Mouse (Mus musculus): ENCODE measurements around the gene Ccdc57. TPM values are rescaled to one million over a fixed set of nuclear protein-coding genes. Genes with fewer than 3 reads are reported as not detected.
A peak's percentile ranks its signal among the peaks of the same experiment; 100 is the strongest.

The Ccdc57 gene
- polyA plus RNA-seq, 1 experiment from 2014 or later = 3.9 TPM

GRCm38 (mm10) chr11:120898114-120898548 lies 34.5 kb downstream of the Ccdc57 start:
- Histone ChIP-seq H3K9me3 (no peaks in the 10 kb centered on the region), H3K27ac (replicated peaks) (no peak overlapping the region), H3K4me1 (replicated peaks) (no peaks in the 10 kb centered on the region), H3K36me3 (peaks cover 46% of the 10 kb centered on the region), H3K4me3 (no peak overlapping the region), H3K4me2 (no peak overlapping the region), H3K27me3 (no peaks in the 10 kb centered on the region), H3K9ac (no peak overlapping the region)
- ATAC-seq (ENCODE audit: low read depth) = no peak
- 93% methylated on average over 6 of the region's 6 CpGs for WGBS

GRCm38 (mm10) chr11:120895441-120895840 lies 37.2 kb downstream of the Ccdc57 start:
- 92% methylated on average over 6 of the region's 6 CpGs for WGBS
- no peaks in the 10 kb centered on the region for H3K9me3 ChIP-seq
- peaks cover 54% of the 10 kb centered on the region for H3K36me3 ChIP-seq
- H3K27me3 ChIP-seq = no peaks in the 10 kb centered on the region
- H3K4me3 ChIP-seq = no peak overlapping the region
- no peak overlapping the region for H3K27ac ChIP-seq (replicated peaks)
- H3K4me2 ChIP-seq = no peak overlapping the region
- H3K9ac ChIP-seq = no peak overlapping the region
- H3K4me1 ChIP-seq (replicated peaks) = no peaks in the 10 kb centered on the region
- ATAC-seq (ENCODE audit: low read depth) = no peak

- peaks cover 65% of the 10 kb centered on the region for H3K36me3 ChIP-seq
- no peak overlapping the region for H3K4me3 ChIP-seq
- no peak overlapping the region for H3K4me2 ChIP-seq
- H3K9me3 ChIP-seq = no peaks in the 10 kb centered on the region
- H3K9ac ChIP-seq = no peak overlapping the region
- no peaks in the 10 kb centered on the region for H3K4me1 ChIP-seq (replicated peaks)
- no peaks in the 10 kb centered on the region for H3K27me3 ChIP-seq
- no peak for ATAC-seq (ENCODE audit: low read depth)
- WGBS = 90% methylated on average over 8 of the region's 8 CpGs
- H3K27ac ChIP-seq (replicated peaks) = no peak overlapping the region
Observed at GRCm38 (mm10) chr11:120894397-120894796, 38.3 kb downstream of the Ccdc57 start.

- H3K9me3 ChIP-seq = peaks cover 4% of the 10 kb centered on the region; the same call in 1 of the 2 replicates
- no peaks in the 10 kb centered on the region for H3K27me3 ChIP-seq
- no peak overlapping the region for H3K9ac ChIP-seq
- H3K36me3 ChIP-seq = peaks cover 72% of the 10 kb centered on the region
- no peak for ATAC-seq (ENCODE audit: low read depth)
- WGBS = 91% methylated on average over 3 of the region's 3 CpGs
- H3K27ac ChIP-seq (replicated peaks) = no peak overlapping the region
- H3K4me3 ChIP-seq = no peak overlapping the region
- H3K4me2 ChIP-seq = no peak overlapping the region
- H3K4me1 ChIP-seq (replicated peaks) = no peaks in the 10 kb centered on the region
Observed at GRCm38 (mm10) chr11:120889216-120889615, 43.5 kb downstream of the Ccdc57 start.

GRCm38 (mm10) chr11:120888718-120889117 lies 44.0 kb downstream of the Ccdc57 start:
- Histone ChIP-seq H3K9me3 (peaks cover 4% of the 10 kb centered on the region; the same call in 1 of the 2 replicates), H3K9ac (no peak overlapping the region), H3K4me1 (replicated peaks) (no peaks in the 10 kb centered on the region), H3K4me3 (no peak overlapping the region), H3K4me2 (no peak overlapping the region), H3K27ac (replicated peaks) (no peak overlapping the region), H3K36me3 (peaks cover 72% of the 10 kb centered on the region), H3K27me3 (no peaks in the 10 kb centered on the region)
- WGBS = 88% methylated on average over 5 of the region's 5 CpGs
- ATAC-seq (ENCODE audit: low read depth) = no peak

- Histone ChIP-seq H3K4me2 (no peak overlapping the region), H3K9ac (no peak overlapping the region), H3K9me3 (peaks cover 4% of the 10 kb centered on the region; the same call in 1 of the 2 replicates), H3K27me3 (no peaks in the 10 kb centered on the region), H3K27ac (replicated peaks) (no peak overlapping the region), H3K4me3 (no peak overlapping the region), H3K4me1 (replicated peaks) (no peaks in the 10 kb centered on the region), H3K36me3 (peaks cover 72% of the 10 kb centered on the region)
- ATAC-seq (ENCODE audit: low read depth) = no peak
- 91% methylated on average over 5 of the region's 5 CpGs for WGBS
Observed at GRCm38 (mm10) chr11:120887502-120887901, 45.2 kb downstream of the Ccdc57 start.

GRCm38 (mm10) chr11:120886462-120886861 lies 46.2 kb downstream of the Ccdc57 start:
- Histone ChIP-seq H3K4me3 (no peak overlapping the region), H3K9me3 (peaks cover 4% of the 10 kb centered on the region; the same call in 1 of the 2 replicates), H3K36me3 (peaks cover 70% of the 10 kb centered on the region), H3K4me1 (replicated peaks) (no peaks in the 10 kb centered on the region), H3K27ac (replicated peaks) (no peak overlapping the region), H3K27me3 (no peaks in the 10 kb centered on the region), H3K9ac (no peak overlapping the region), H3K4me2 (no peak overlapping the region)
- 62% methylated on average over 5 of the region's 5 CpGs for WGBS
- no peak for ATAC-seq (ENCODE audit: low read depth)

- H3K36me3 ChIP-seq = peaks cover 68% of the 10 kb centered on the region
- H3K27me3 ChIP-seq = no peaks in the 10 kb centered on the region
- H3K9me3 ChIP-seq = peaks cover 4% of the 10 kb centered on the region; the same call in 1 of the 2 replicates
- H3K4me3 ChIP-seq = no peak overlapping the region
- H3K9ac ChIP-seq = no peak overlapping the region
- no peak overlapping the region for H3K27ac ChIP-seq (replicated peaks)
- 95% methylated on average over 3 of the region's 3 CpGs for WGBS
- H3K4me2 ChIP-seq = no peak overlapping the region
- no peak for ATAC-seq (ENCODE audit: low read depth)
- H3K4me1 ChIP-seq (replicated peaks) = no peaks in the 10 kb centered on the region
Observed at GRCm38 (mm10) chr11:120883601-120884000, 49.1 kb downstream of the Ccdc57 start.

GRCm38 (mm10) chr11:120882931-120883330 lies 49.7 kb downstream of the Ccdc57 start:
- H3K27ac ChIP-seq (replicated peaks) = no peak overlapping the region
- H3K27me3 ChIP-seq = no peaks in the 10 kb centered on the region
- H3K4me3 ChIP-seq = no peak overlapping the region
- peaks cover 4% of the 10 kb centered on the region; the same call in 1 of the 2 replicates for H3K9me3 ChIP-seq
- H3K36me3 ChIP-seq = peaks cover 69% of the 10 kb centered on the region
- ATAC-seq (ENCODE audit: low read depth) = no peak
- no peak overlapping the region for H3K9ac ChIP-seq
- H3K4me1 ChIP-seq (replicated peaks) = no peaks in the 10 kb centered on the region
- H3K4me2 ChIP-seq = no peak overlapping the region
- 88% methylated on average over 4 of the region's 4 CpGs for WGBS

GRCm38 (mm10) chr11:120873206-120873605 lies 59.5 kb downstream of the Ccdc57 start:
- peaks cover 6% of the 10 kb centered on the region for H3K36me3 ChIP-seq
- H3K27ac ChIP-seq (replicated peaks) = peak overlapping the region; percentile 46; the same call in 1 of the 2 replicates
- no peak overlapping the region for H3K4me2 ChIP-seq
- 80% methylated on average over 6 of the region's 6 CpGs for whole genome bisulfite sequencing
- no peak for ATAC-seq (ENCODE audit: low read depth)
- no peak overlapping the region for H3K4me3 ChIP-seq
- H3K9ac ChIP-seq = no peak overlapping the region
- no peaks in the 10 kb centered on the region for H3K27me3 ChIP-seq
- H3K9me3 ChIP-seq = no peaks in the 10 kb centered on the region
- no peaks in the 10 kb centered on the region for H3K4me1 ChIP-seq (replicated peaks)

GRCm38 (mm10) chr11:120871521-120871920 lies 61.2 kb downstream of the Ccdc57 start:
- Histone ChIP-seq H3K9ac (no peak overlapping the region), H3K9me3 (no peaks in the 10 kb centered on the region), H3K27ac (replicated peaks) (no peak overlapping the region), H3K36me3 (0 out of 2 replicates have a peak, but pooled peaks cover 3% of the 10 kb centered on the region), H3K4me2 (no peak overlapping the region), H3K4me3 (no peak overlapping the region), H3K4me1 (replicated peaks) (no peaks in the 10 kb centered on the region), H3K27me3 (no peaks in the 10 kb centered on the region)
- WGBS = 96% methylated on average over 9 of the region's 9 CpGs
- ATAC-seq (ENCODE audit: low read depth) = no peak

- Histone ChIP-seq H3K9ac (no peak overlapping the region), H3K27me3 (no peaks in the 10 kb centered on the region), H3K36me3 (peaks cover 6% of the 10 kb centered on the region), H3K4me1 (replicated peaks) (no peaks in the 10 kb centered on the region), H3K4me3 (no peak overlapping the region), H3K4me2 (no peak overlapping the region), H3K27ac (replicated peaks) (no peak overlapping the region), H3K9me3 (no peaks in the 10 kb centered on the region)
- ATAC-seq (ENCODE audit: low read depth) = no peak
- WGBS = 94% methylated on average over 1 of the region's 1 CpGs
Observed at GRCm38 (mm10) chr11:120865816-120866215, 66.9 kb downstream of the Ccdc57 start.

- Histone ChIP-seq H3K4me1 (replicated peaks) (no peaks in the 10 kb centered on the region), H3K27me3 (no peaks in the 10 kb centered on the region), H3K9me3 (no peaks in the 10 kb centered on the region), H3K27ac (replicated peaks) (no peak overlapping the region), H3K9ac (no peak overlapping the region), H3K4me3 (no peak overlapping the region), H3K4me2 (no peak overlapping the region), H3K36me3 (peaks cover 31% of the 10 kb centered on the region)
- ATAC-seq (ENCODE audit: low read depth) = no peak
- 80% methylated on average over 10 of the region's 10 CpGs for WGBS
Observed at GRCm38 (mm10) chr11:120862819-120863218, 69.9 kb downstream of the Ccdc57 start.

Measured in neural tube, embryonic 13.5 days (tissue).